Mouse (Mus musculus): Measurements from ENCODE around the gene Zdhhc18. TPM values are rescaled to one million over a fixed set of nuclear protein-coding genes. Genes with fewer than 3 reads are reported as not detected.
"Not testable (repeated sequence)": the region's sequence is repeated elsewhere in the genome, so short reads cannot be mapped to it uniquely, and the experiment has no call there.

The Zdhhc18 gene
- polyA plus RNA-seq, 1 experiment from 2014 or later = 2.9 TPM

DNA sequence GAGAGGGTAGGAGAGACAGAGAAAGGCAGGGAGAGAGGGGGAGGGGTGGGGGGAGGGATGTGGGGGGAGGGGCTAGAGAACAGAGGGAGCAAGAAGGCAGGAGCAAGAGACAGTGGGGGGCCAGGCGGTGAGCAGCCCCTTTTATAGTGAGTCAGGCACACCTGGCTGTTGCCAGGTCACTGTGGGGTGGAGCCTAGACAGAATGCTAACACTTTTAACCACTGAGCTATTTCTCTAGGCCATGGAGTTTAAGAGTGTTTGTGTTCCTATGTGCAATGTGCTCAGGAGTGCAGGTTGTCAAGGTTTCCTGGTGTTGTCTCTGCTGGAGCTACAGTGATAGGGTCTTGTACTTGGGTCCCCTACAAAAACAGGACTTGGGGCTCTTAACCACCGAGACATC, 8.8 kb upstream of the Zdhhc18 start:
- no peaks in the 10 kb centered on the region for H3K27me3 ChIP-seq (ENCODE audit: insufficient read depth, poor library complexity, severe bottlenecking)
- peaks cover 13% of the 10 kb centered on the region for H3K36me3 ChIP-seq
- H3K4me1 ChIP-seq = peaks cover 31% of the 10 kb centered on the region
- no peak overlapping the region for H3K4me3 ChIP-seq
- 46% methylated on average over 2 of the region's 2 CpGs for WGBS
- H3K9me3 ChIP-seq = no peaks in the 10 kb centered on the region
- no peak overlapping the region for H3K27ac ChIP-seq
- DNase-seq (ENCODE audit: low spot score) = no peak

DNA sequence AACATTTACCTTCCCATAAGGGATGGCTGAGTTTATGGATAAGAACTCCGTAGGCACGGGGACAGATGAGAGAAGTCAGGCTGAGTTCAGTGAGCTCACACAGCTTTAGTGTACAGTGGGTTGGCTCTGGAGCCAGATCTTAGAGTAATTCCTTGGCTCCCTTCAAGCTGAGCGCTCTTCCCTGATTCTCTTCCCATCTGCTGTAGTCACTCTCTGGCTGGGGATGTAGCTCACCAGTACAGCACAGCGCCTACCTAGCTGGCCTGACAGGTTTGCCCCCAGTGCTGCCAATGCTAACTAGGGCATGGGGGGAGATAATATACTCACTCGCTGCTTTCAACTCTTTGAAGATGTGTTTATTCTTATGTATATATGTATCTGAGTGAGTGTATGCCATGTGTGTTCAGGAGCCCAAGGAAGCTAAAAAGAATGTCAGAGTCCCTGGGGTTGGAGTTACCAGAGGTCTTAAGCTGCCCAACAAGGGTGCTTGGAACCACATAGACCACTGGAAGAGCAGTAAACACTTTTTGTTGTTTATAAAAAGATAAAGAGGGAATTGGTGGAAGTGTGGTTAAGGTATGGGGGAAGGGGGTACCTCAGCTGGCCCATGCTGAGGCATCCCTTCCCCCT, 8.0 kb upstream of the Zdhhc18 start:
- no peaks in the 10 kb centered on the region for H3K9me3 ChIP-seq
- no peak overlapping the region for H3K27ac ChIP-seq
- H3K4me3 ChIP-seq = no peak overlapping the region
- WGBS = 57% methylated on average over 5 of the region's 5 CpGs
- H3K36me3 ChIP-seq = peaks cover 12% of the 10 kb centered on the region
- DNase-seq (ENCODE audit: low spot score) = no peak
- H3K4me1 ChIP-seq = peaks cover 31% of the 10 kb centered on the region
- H3K27me3 ChIP-seq (ENCODE audit: insufficient read depth, poor library complexity, severe bottlenecking) = no peaks in the 10 kb centered on the region

GRCm38 (mm10) chr4:133656997-133657396, 7.0 kb upstream of the Zdhhc18 start:
- Histone ChIP-seq H3K9me3 (no peaks in the 10 kb centered on the region), H3K27ac (no peak overlapping the region), H3K4me3 (no peak overlapping the region), H3K4me1 (peaks cover 31% of the 10 kb centered on the region), H3K36me3 (peaks cover 3% of the 10 kb centered on the region), H3K27me3 (ENCODE audit: insufficient read depth, poor library complexity, severe bottlenecking) (no peaks in the 10 kb centered on the region)
- WGBS = 26% methylated on average over 4 of the region's 4 CpGs
- DNase-seq (ENCODE audit: low spot score) = no peak

DNA sequence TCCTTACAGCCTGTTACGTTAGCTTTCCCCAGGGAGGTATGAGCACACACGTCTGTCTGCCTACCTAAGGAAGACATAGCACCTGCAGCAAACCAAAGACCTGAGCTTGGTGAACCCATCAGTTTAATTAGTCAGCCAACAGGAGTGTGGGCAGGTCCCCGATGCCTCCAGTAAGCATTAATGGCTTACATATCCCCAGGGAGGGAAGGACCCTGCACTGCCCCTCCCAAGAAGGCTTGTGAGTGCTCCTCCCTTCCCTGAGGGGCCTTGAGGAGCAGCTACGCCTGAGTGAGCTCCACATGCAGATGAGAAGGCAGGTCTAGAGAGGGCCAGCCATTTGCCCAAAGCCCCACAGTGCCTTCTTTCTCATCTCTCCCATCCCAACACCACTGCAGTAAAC, 6.3 kb upstream of the Zdhhc18 start:
- no peaks in the 10 kb centered on the region for H3K36me3 ChIP-seq
- H3K4me3 ChIP-seq = no peak overlapping the region
- H3K4me1 ChIP-seq = peaks cover 31% of the 10 kb centered on the region
- H3K27me3 ChIP-seq (ENCODE audit: insufficient read depth, poor library complexity, severe bottlenecking) = no peaks in the 10 kb centered on the region
- WGBS = 60% methylated on average over 4 of the region's 4 CpGs
- H3K9me3 ChIP-seq = no peaks in the 10 kb centered on the region
- no peak overlapping the region for H3K27ac ChIP-seq
- DNase-seq (ENCODE audit: low spot score) = no peak

GRCm38 (mm10) chr4:133654070-133654469, 4.1 kb upstream of the Zdhhc18 start:
- H3K4me3 ChIP-seq; H3K9me3 ChIP-seq; H3K36me3 ChIP-seq; DNase-seq (ENCODE audit: low spot score); H3K27me3 ChIP-seq (ENCODE audit: insufficient read depth, poor library complexity, severe bottlenecking); H3K27ac ChIP-seq; H3K4me1 ChIP-seq: not testable (repeated sequence)
- WGBS = 94% methylated on average over 5 of the region's 5 CpGs

DNA sequence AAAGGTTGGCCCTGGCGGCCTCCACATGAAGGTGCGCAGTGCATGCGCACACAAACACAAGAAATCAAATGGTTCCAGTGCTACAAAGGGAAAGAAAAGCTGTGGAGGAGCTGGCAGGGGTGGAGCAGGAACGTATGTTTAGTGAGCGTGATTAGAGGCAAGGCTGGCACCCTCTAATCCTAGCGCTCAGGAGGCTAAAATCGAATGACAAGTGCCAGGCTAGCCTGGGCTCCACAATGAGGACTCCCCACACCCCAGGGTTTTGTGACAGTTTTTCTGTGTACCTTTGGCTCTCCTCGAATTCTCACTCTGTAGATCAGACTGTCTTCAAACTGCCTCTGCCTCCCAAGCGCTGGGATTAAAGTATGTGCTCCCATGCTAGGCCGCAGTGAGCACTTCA, 2.8 kb upstream of the Zdhhc18 start:
- no peak for DNase-seq (ENCODE audit: low spot score)
- Histone ChIP-seq H3K4me3 (no peak overlapping the region), H3K27ac (no peak overlapping the region), H3K27me3 (ENCODE audit: insufficient read depth, poor library complexity, severe bottlenecking) (no peaks in the 10 kb centered on the region), H3K9me3 (no peaks in the 10 kb centered on the region), H3K4me1 (no peaks in the 10 kb centered on the region; the same call in none of the 2 replicates), H3K36me3 (no peaks in the 10 kb centered on the region)
- 77% methylated on average over 10 of the region's 10 CpGs for WGBS

DNA sequence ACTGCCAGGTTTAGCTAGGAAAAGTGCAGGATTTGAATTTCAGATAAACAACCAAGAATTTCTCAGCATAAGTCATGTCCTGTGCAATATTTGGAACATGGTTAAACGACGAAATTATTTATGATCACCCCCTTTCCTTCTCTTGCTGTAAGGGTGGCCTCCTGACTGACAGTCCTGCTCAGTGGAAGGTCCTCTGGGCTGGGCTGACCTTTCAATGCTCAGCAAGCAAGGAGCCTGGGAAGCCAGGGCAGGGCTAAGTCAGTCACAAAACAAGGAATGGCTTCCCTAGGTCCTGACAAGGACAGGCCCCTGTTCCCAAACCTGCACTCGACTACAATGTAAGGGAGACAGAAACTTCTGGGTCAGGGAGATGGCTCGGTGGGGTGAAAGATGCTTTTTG, 2.0 kb upstream of the Zdhhc18 start:
- no peak overlapping the region for H3K27ac ChIP-seq
- 76% methylated on average over 4 of the region's 4 CpGs for WGBS
- no peaks in the 10 kb centered on the region for H3K9me3 ChIP-seq
- H3K36me3 ChIP-seq = no peaks in the 10 kb centered on the region
- H3K4me3 ChIP-seq = no peak overlapping the region
- no peak for DNase-seq (ENCODE audit: low spot score)
- no peaks in the 10 kb centered on the region for H3K27me3 ChIP-seq (ENCODE audit: insufficient read depth, poor library complexity, severe bottlenecking)
- no peaks in the 10 kb centered on the region; the same call in none of the 2 replicates for H3K4me1 ChIP-seq

DNA sequence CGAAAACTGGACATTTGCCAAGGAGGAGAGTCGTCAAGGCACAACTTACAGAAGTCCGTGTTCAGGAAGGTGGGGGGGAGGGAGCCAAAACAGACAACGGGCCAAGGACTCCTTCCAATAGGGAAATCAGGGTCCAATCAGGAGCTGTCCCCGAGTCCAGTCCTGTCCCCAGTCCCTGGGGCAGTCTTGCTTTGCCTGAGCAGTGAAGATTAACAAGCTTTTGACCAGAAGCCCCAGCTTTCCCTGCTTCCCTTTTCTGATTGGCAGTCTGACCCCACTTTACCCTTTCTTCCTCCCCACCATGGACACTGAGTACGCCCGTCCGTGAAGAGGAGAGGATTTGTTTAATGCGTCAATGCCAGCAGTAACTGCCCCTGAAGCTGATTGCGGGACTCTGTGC, 1.5 kb upstream of the Zdhhc18 start:
- H3K9me3 ChIP-seq = no peaks in the 10 kb centered on the region
- DNase-seq (ENCODE audit: low spot score) = no peak
- no peaks in the 10 kb centered on the region for H3K27me3 ChIP-seq (ENCODE audit: insufficient read depth, poor library complexity, severe bottlenecking)
- H3K4me3 ChIP-seq = no peak overlapping the region
- 60% methylated on average over 10 of the region's 10 CpGs for WGBS
- H3K4me1 ChIP-seq = no peaks in the 10 kb centered on the region; the same call in 1 of the 2 replicates
- H3K27ac ChIP-seq = no peak overlapping the region
- no peaks in the 10 kb centered on the region for H3K36me3 ChIP-seq

DNA sequence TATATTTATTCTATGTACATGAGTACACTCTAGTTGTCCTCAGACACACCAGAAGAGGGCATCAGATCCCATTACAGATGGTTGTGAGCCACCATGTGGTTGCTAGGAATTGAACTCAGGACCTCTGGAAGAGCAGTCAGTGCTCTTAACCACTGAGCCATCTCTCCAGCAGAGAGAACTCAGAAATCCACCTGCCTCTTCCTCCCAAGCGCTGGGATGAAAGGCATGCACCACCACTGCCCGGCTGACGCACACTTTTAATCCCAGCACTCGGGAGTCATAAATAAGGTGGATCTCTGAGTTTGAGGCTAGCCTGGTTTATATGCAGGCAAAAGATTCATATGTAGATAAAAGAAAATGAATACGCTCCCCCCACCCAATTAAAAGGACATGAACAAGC, 490 bp downstream of the Zdhhc18 start:
- H3K27me3 ChIP-seq (ENCODE audit: insufficient read depth, poor library complexity, severe bottlenecking); H3K4me1 ChIP-seq; H3K36me3 ChIP-seq; DNase-seq (ENCODE audit: low spot score); H3K9me3 ChIP-seq: not testable (repeated sequence)
- 88% methylated on average over 5 of the region's 5 CpGs for WGBS
- Histone ChIP-seq H3K4me3 (peak overlapping the region; percentile 45), H3K27ac (peak overlapping the region; percentile 72; the same call in 1 of the 2 replicates)

- Histone ChIP-seq H3K4me3 (peak overlapping the region; percentile 29), H3K9me3 (0 out of 2 replicates have a peak, but pooled peaks cover 4% of the 10 kb centered on the region), H3K27me3 (ENCODE audit: insufficient read depth, poor library complexity, severe bottlenecking) (no peaks in the 10 kb centered on the region), H3K36me3 (no peaks in the 10 kb centered on the region), H3K27ac (no peak overlapping the region), H3K4me1 (peaks cover 3% of the 10 kb centered on the region; the same call in 1 of the 2 replicates)
- WGBS = 30% methylated on average over 21 of the region's 21 CpGs
- no peak for DNase-seq (ENCODE audit: low spot score)
Observed at GRCm38 (mm10) chr4:133645680-133646079, 4.3 kb downstream of the Zdhhc18 start.

DNA sequence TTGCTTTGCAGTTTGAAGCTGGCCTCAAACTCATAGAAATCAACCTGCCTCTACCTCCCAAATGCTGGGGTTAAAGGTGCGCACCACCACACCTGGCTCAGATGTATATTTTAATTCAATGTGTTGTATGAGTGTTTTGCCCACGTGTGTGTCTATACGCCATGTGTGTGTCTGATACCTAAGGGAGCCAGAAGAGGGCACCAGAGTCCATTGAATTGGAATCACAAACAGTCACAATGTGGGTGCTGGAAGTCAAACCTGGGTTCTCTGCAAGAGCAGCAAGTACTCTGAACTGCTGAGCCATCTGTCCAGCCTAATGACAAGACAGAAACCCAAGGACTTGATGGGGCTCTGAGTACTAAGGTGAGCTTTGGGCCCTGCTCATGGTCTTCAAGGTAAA, 4.8 kb downstream of the Zdhhc18 start:
- 73% methylated on average over 3 of the region's 3 CpGs for WGBS
- Histone ChIP-seq H3K36me3 (no peaks in the 10 kb centered on the region), H3K4me1 (peaks cover 3% of the 10 kb centered on the region; the same call in 1 of the 2 replicates), H3K9me3 (0 out of 2 replicates have a peak, but pooled peaks cover 4% of the 10 kb centered on the region), H3K27me3 (ENCODE audit: insufficient read depth, poor library complexity, severe bottlenecking) (no peaks in the 10 kb centered on the region), H3K27ac (no peak overlapping the region), H3K4me3 (peak overlapping the region; percentile 29; the same call in 1 of the 2 replicates)
- DNase-seq (ENCODE audit: low spot score) = no peak

- Histone ChIP-seq H3K27ac (no peak overlapping the region), H3K9me3 (no peaks in the 10 kb centered on the region), H3K4me1 (peaks cover 31% of the 10 kb centered on the region), H3K4me3 (no peak overlapping the region), H3K27me3 (ENCODE audit: insufficient read depth, poor library complexity, severe bottlenecking) (no peaks in the 10 kb centered on the region), H3K36me3 (0 out of 2 replicates have a peak, but pooled peaks cover 4% of the 10 kb centered on the region)
- 76% methylated on average over 5 of the region's 5 CpGs for WGBS
- DNase-seq (ENCODE audit: low spot score) = no peak
Observed at GRCm38 (mm10) chr4:133634043-133634410, 15.9 kb downstream of the Zdhhc18 start.

DNA sequence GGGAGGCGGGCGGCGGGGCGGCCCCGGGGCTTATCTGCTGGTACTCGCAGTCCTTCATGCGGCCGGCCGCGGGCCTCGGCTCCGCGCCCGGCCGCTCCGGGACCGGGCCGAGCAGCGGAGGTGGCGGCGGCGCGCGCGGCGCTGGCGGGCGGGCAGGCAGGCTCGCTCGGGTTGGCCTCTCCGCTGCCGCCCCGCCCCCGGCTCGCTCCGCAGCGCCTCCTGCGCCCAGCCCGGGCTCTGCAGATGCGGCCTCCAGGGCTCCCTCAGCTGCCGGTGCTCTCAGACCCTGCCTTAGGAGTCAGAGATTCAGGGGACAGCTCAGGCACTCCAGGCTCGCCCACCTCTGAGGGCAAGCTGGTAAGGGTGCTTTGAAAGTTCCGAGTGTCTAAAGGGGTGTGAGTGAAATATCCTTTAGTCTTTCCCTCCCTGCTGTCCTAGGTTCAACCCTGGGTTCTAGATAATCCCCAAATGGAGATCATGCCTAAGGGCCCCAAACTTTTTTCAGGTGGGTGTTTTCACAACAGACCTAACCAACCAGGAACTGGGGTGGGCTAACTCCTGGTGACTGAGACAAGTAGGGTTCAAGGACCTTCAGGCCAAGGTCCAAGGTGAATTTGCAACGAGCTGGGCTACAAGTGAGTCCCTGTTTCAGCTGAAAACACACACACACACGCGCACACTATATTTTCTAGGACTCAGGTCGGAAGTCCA, 16.5 kb downstream of the Zdhhc18 start:
- WGBS = 9% methylated on average over 47 of the region's 47 CpGs

More for the DNA sequence above, 16.5 kb downstream of the Zdhhc18 start:
- Histone ChIP-seq H3K4me1 (peaks cover 31% of the 10 kb centered on the region), H3K27ac (peak overlapping the region; percentile 89), H3K36me3 (0 out of 2 replicates have a peak, but pooled peaks cover 4% of the 10 kb centered on the region), H3K27me3 (ENCODE audit: insufficient read depth, poor library complexity, severe bottlenecking) (no peaks in the 10 kb centered on the region), H3K4me3 (peak overlapping the region; percentile 83), H3K9me3 (no peaks in the 10 kb centered on the region)
- peak; percentile 90 for DNase-seq (ENCODE audit: low spot score)
